Mouse (Mus musculus): ENCODE results near the gene Gm11541. TPM values are rescaled to one million over a fixed set of nuclear protein-coding genes. Genes with fewer than 3 reads are reported as not detected.

The Gm11541 gene
- total RNA-seq (2021) (not detected), polyA plus RNA-seq (2012; rRNA removed) (not detected in 2 replicates)
- long read RNA-seq: 0 reads

DNA sequence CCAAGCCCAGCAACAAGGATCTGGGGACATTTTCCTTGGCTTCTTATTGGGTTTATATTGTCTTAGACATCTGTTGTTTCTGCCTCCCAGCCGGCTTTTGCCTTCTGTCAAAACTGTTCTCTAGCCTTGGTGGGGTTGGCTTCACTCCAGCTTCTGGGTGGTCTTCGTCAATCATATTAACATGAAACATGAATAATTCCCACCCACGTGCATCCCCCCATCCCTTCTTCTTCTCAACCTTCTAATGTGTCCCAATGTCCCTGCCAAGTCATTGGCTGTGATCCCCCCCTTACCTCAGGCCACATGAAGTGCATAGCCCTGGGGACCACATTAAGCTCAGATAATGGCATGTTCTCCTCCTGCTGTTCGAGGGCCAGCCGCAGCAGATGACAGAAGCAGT is at the start of gene Gm11541:
Gene Gm11541 (minus strand): TSS at position 28 of the 400 bp plus-strand sequence.
- Histone ChIP-seq H3K27me3 (ENCODE audit: control insufficient read depth, insufficient read depth, low read length) (no peaks in the 10 kb centered on the region), H3K4me3 (no peak within 1 kb of the TSS), H3K4me1 (ENCODE audit: control insufficient read depth, insufficient read depth, low read length) (no peaks in the 10 kb centered on the region), H3K27ac (no peak within 1 kb of the TSS), H3K36me3 (ENCODE audit: control insufficient read depth, insufficient read depth, low read length) (no peaks in the 10 kb centered on the region), H3K79me2 (replicated peaks; ENCODE audit: control insufficient read depth, insufficient read depth, low read length) (no peaks in the 10 kb centered on the region), H3K9ac (ENCODE audit: low read depth, low read length) (no peak within 1 kb of the TSS)
- intact Hi-C loops (cut with DNase I): no loop called here
- TF ChIP-seq CTCF (IDR thresholded peaks at IDR 0.05) (no peak), POLR2A (IDR thresholded peaks at IDR 0.05; ENCODE audit: insufficient read depth, low read depth, low read length) (no peak), EP300 (IDR thresholded peaks at IDR 0.05; ENCODE audit: insufficient read depth, low read depth, low read length) (no peak)
- WGBS: 80% methylated on average over 5 of the region's 5 CpGs
- DNase-seq: no peak

DNA sequence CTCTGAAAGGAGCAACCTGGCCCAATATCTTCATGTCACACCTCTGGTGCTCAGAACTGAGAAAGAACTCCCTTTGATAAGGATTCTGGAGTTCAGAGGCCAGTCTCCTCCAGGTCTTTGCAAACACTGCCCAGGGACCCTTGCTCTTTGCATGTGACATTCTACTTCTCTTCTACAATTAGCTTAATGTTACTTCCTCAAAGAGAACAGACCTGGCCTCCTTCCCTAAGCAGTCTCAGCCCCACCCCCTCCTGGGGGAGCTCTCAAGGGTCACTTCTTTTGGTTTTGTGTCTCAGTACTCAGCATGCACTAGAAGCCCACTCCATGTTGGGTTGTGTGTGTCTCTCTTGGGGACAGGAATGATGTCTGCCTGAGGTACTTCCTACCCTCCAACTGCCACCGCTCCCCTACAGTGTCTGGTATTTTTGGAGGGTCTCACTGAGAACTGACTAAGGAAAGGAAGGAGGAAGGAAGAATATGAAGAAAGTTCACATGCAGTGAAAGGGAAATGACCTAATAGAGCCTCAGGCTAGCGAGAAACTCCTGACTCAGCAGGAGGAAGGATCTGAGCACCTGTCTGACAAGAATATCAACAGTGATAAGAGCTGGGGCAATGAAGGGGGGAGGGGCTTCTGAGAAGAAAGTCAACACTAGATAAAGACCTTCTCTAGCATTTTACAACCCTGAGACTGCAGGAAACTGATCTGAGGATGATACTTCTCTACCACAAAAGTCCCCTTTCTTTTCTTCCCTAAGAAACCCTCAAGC is 48.8 kb upstream of the Gm11541 start:
- DNase-seq: no peak
- intact Hi-C loops (cut with DNase I): no loop called here
- Histone ChIP-seq H3K27me3 (ENCODE audit: control insufficient read depth, insufficient read depth, low read length) (0 out of 2 replicates have a peak, but pooled peaks cover 1% of the 10 kb centered on the region), H3K4me1 (ENCODE audit: control insufficient read depth, insufficient read depth, low read length) (no peaks in the 10 kb centered on the region), H3K4me3 (no peak overlapping the region), H3K36me3 (ENCODE audit: control insufficient read depth, insufficient read depth, low read length) (no peaks in the 10 kb centered on the region), H3K9ac (ENCODE audit: low read depth, low read length) (no peak overlapping the region), H3K79me2 (replicated peaks; ENCODE audit: control insufficient read depth, insufficient read depth, low read length) (no peaks in the 10 kb centered on the region), H3K27ac (no peak overlapping the region)
- TF ChIP-seq EP300 (IDR thresholded peaks at IDR 0.05; ENCODE audit: insufficient read depth, low read depth, low read length) (no peak), POLR2A (IDR thresholded peaks at IDR 0.05; ENCODE audit: insufficient read depth, low read depth, low read length) (no peak), CTCF (IDR thresholded peaks at IDR 0.05) (no peak)
- 20% methylated on average over 2 of the region's 2 CpGs for WGBS

DNA sequence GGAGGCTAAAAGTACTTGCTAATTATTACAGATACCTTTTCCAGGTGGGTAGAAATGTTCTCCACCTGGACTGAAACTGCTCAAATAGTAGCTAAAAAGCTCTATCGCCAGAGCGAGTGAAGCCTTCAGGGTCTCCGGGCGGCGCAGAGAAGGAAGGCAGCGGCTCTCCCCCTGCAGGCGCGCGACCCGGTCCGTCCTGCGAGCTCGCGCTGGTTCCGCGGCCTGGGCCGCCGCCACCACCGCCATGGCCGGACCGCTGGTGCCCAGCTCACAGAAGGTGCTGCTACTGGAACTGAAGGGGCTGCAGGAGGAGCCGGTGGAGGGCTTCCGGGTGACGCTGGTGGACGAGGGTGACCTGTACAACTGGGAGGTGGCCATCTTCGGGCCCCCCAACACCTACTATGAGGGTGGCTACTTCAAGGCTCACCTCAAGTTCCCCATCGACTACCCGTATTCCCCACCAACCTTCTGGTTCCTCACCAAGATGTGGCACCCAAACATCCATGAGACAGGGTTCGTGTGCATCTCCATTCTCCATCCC is 37.5 kb upstream of the Gm11541 start, which contains the start of gene Cdc34b:
Gene Cdc34b (plus strand): TSS at position 51 of the 541 bp plus-strand sequence.
- intact Hi-C loops (cut with DNase I): no loop called here
- Histone ChIP-seq H3K4me3 (no peak within 1 kb of the TSS), H3K4me1 (ENCODE audit: control insufficient read depth, insufficient read depth, low read length) (no peaks in the 10 kb centered on the region), H3K79me2 (replicated peaks; ENCODE audit: control insufficient read depth, insufficient read depth, low read length) (no peaks in the 10 kb centered on the region), H3K9ac (ENCODE audit: low read depth, low read length) (no peak within 1 kb of the TSS), H3K27me3 (ENCODE audit: control insufficient read depth, insufficient read depth, low read length) (peaks cover 2% of the 10 kb centered on the region; the same call in 1 of the 2 replicates), H3K27ac (no peak within 1 kb of the TSS), H3K36me3 (ENCODE audit: control insufficient read depth, insufficient read depth, low read length) (no peaks in the 10 kb centered on the region)
- 68% methylated on average over 29 of the region's 29 CpGs for WGBS
- DNase-seq: no peak
- no peak for TF ChIP-seq EP300 (IDR thresholded peaks at IDR 0.05; ENCODE audit: insufficient read depth, low read depth, low read length)
- TF ChIP-seq POLR2A (IDR thresholded peaks at IDR 0.05; ENCODE audit: insufficient read depth, low read depth, low read length): no peak
- TF ChIP-seq CTCF (IDR thresholded peaks at IDR 0.05): no peak

DNA sequence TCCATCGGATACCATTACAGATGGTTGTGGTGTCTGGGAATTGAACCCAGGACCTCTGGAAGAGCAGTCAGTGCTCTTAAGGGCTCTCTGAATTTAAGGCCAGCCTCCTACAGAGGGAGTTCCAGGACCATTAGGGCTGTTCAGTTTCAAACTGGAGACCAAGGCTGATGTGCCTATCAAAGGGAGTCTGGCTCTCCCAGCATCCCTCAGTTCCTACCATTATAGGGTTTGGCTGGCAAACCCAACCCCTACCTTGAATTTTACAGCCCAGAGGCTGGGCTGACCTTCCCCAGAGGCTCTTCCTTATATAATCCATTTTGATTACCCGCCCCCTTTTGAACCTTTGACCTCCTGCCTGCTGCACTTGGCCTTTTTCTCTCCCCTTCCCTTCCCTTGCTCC is 31.4 kb upstream of the Gm11541 start:
- no peak for TF ChIP-seq POLR2A (IDR thresholded peaks at IDR 0.05; ENCODE audit: insufficient read depth, low read depth, low read length)
- no peak for TF ChIP-seq CTCF (IDR thresholded peaks at IDR 0.05)
- no peak for TF ChIP-seq EP300 (IDR thresholded peaks at IDR 0.05; ENCODE audit: insufficient read depth, low read depth, low read length)
- no peaks in the 10 kb centered on the region for H3K27me3 ChIP-seq (ENCODE audit: control insufficient read depth, insufficient read depth, low read length)
- no peak overlapping the region for H3K9ac ChIP-seq (ENCODE audit: low read depth, low read length)
- H3K36me3 ChIP-seq (ENCODE audit: control insufficient read depth, insufficient read depth, low read length): no peaks in the 10 kb centered on the region
- H3K27ac ChIP-seq: no peak overlapping the region
- intact Hi-C loops (cut with DNase I): no loop called here
- no peak for DNase-seq
- no peak overlapping the region for H3K4me3 ChIP-seq
- WGBS: 73% methylated on average over 2 of the region's 2 CpGs
- no peaks in the 10 kb centered on the region for H3K79me2 ChIP-seq (replicated peaks; ENCODE audit: control insufficient read depth, insufficient read depth, low read length)
- no peaks in the 10 kb centered on the region for H3K4me1 ChIP-seq (ENCODE audit: control insufficient read depth, insufficient read depth, low read length)

DNA sequence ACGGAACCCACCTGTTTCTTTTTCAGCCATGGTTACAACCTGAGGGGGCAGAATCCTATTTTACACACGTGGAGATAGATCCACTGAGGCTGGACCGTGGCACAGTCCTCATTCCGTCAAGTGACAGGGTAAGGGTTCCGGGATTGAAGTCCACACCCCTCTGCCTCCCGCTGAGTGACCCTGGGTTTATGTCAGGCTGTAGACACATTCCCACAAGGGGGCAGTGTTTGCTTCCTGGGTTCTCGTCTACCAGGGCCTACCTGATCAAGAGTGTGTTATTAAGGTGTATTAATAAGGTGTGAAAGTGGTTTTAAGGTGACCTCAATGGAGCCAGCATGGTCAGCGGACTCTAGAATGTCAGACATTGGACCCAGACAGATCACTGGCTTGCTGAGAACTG is 28.5 kb upstream of the Gm11541 start:
- intact Hi-C loops (cut with DNase I): no loop called here
- Histone ChIP-seq H3K4me3 (no peak overlapping the region), H3K9ac (ENCODE audit: low read depth, low read length) (no peak overlapping the region), H3K4me1 (ENCODE audit: control insufficient read depth, insufficient read depth, low read length) (no peaks in the 10 kb centered on the region), H3K27me3 (ENCODE audit: control insufficient read depth, insufficient read depth, low read length) (no peaks in the 10 kb centered on the region), H3K79me2 (replicated peaks; ENCODE audit: control insufficient read depth, insufficient read depth, low read length) (no peaks in the 10 kb centered on the region), H3K27ac (no peak overlapping the region), H3K36me3 (ENCODE audit: control insufficient read depth, insufficient read depth, low read length) (no peaks in the 10 kb centered on the region)
- WGBS: 38% methylated on average over 8 of the region's 8 CpGs
- DNase-seq: no peak
- peak; percentile 49 for TF ChIP-seq CTCF (IDR thresholded peaks at IDR 0.05)
- no peak for TF ChIP-seq POLR2A (IDR thresholded peaks at IDR 0.05; ENCODE audit: insufficient read depth, low read depth, low read length)

DNA sequence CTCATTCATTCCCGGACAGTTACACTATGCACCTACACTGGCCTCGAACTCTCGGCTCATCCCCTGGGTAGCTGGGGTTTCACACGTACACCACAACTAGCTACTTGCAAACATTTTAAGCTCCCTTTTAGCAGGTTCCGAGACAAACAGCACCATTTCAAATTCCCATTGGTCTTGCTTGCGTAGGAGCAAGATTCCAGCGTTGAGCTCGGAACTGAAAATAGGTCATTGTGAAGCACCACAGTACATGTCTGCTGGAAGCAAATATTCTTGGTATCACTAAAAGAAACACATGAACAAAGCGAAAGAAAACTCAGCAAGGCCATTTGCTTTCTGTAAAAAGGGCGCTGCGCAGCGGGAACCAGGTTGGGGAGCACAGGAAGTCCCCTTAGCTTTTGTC is 26.9 kb upstream of the Gm11541 start:
- Histone ChIP-seq H3K4me3 (no peak overlapping the region), H3K79me2 (replicated peaks; ENCODE audit: control insufficient read depth, insufficient read depth, low read length) (no peaks in the 10 kb centered on the region), H3K27me3 (ENCODE audit: control insufficient read depth, insufficient read depth, low read length) (no peaks in the 10 kb centered on the region), H3K4me1 (ENCODE audit: control insufficient read depth, insufficient read depth, low read length) (no peaks in the 10 kb centered on the region), H3K9ac (ENCODE audit: low read depth, low read length) (no peak overlapping the region), H3K27ac (no peak overlapping the region), H3K36me3 (ENCODE audit: control insufficient read depth, insufficient read depth, low read length) (no peaks in the 10 kb centered on the region)
- intact Hi-C loops (cut with DNase I): loop anchor here (1.0 kb wide), 1 partner anchor 55 kb away; no protein-coding TSS in a partner anchor
- WGBS: 72% methylated on average over 12 of the region's 12 CpGs
- DNase-seq: no peak
- TF ChIP-seq CTCF (IDR thresholded peaks at IDR 0.05) (no peak), POLR2A (IDR thresholded peaks at IDR 0.05; ENCODE audit: insufficient read depth, low read depth, low read length) (no peak), EP300 (IDR thresholded peaks at IDR 0.05; ENCODE audit: insufficient read depth, low read depth, low read length) (no peak)
